Comparison of ENCODE assay signal across 8 mouse cellular contexts in the genomic region with DNA sequence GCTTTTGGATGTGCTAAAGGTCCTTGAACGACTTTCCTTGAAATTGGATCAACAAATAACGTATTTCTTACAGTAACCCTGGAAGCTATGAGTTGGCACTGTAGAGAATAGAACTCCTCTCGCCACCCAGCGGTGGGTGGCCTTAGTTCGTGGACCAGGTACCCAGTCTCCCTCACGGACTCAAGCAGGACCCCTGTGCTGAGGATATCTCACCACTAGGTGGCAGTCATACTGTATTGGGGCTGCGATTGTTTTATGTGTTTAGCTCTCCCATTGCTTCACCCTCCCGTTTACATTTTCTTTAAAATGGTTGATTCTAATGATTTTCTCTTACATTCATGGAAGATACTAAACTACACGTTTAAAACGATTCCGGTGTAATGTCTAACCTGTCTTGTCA. TPM values are rescaled to one million over a fixed set of nuclear protein-coding genes. Genes with fewer than 3 reads are reported as not detected.
DNase-seq lines count a peak whose midpoint lies in the region; ATAC-seq and TF ChIP-seq lines count a peak whose summit lies in the region.

No protein-coding gene starts in this region.

- no peaks in the 10 kb centered on the region for H3K9me3 ChIP-seq in embryonic facial prominence, embryonic 13.5 days
- no peaks in the 10 kb centered on the region for H3K9me3 ChIP-seq in limb, embryonic 12.5 days
- H3K9me3 ChIP-seq in midbrain, embryonic 16.5 days (replicated peaks; ENCODE audit: control insufficient read depth, low read length, poor library complexity, severe bottlenecking), result no peaks in the 10 kb centered on the region

- no peak for TF ChIP-seq POLR2A in heart, adult 2 months (IDR thresholded peaks at IDR 0.05; ENCODE audit: insufficient read depth, low read depth, low read length)

- TF ChIP-seq CTCF in heart, adult 2 months (IDR thresholded peaks at IDR 0.05), result no peak; the same call in none of the 2 replicates

- intact Hi-C loops in heart, adult 2 months (cut with DNase I), result loop anchor here (1.0 to 5.0 kb wide), 6 partner anchors 54 to 214 kb away; partner anchors contain the start of genes 1110002E22Rik, Gm5105 and Lamtor3

- H3K79me2 ChIP-seq in heart, adult 2 months (replicated peaks; ENCODE audit: control insufficient read depth, insufficient read depth, low read length), result no peaks in the 10 kb centered on the region

- peak; percentile 70; the same call in 1 of the 2 replicates for ATAC-seq in embryonic facial prominence, embryonic 13.5 days (ENCODE audit: insufficient number of reproducible peaks, insufficient read depth, low FRiP score, low TSS enrichment, low read depth)
- peak; percentile 86 for ATAC-seq in limb, embryonic 12.5 days (ENCODE audit: insufficient number of reproducible peaks, insufficient read depth, low FRiP score, low TSS enrichment, low read depth)
- peak; percentile 66 for ATAC-seq in midbrain, embryonic 16.5 days

- peak; percentile 91 for TF ChIP-seq EP300 in heart, adult 2 months (IDR thresholded peaks at IDR 0.05; ENCODE audit: insufficient read depth, low read depth, low read length)

- H3K4me1 ChIP-seq in embryonic facial prominence, embryonic 13.5 days, result 0 out of 2 replicates have a peak, but pooled peaks cover 2% of the 10 kb centered on the region
- H3K4me1 ChIP-seq in heart, adult 2 months (ENCODE audit: control insufficient read depth, insufficient read depth, low read length), result no peaks in the 10 kb centered on the region
- H3K4me1 ChIP-seq in limb, embryonic 12.5 days (replicated peaks), result 0 out of 2 replicates have a peak, but pooled peaks cover 3% of the 10 kb centered on the region
- H3K4me1 ChIP-seq in midbrain, embryonic 16.5 days (ENCODE audit: control insufficient read depth, insufficient read depth, low read length), result peaks cover 2% of the 10 kb centered on the region; the same call in 1 of the 2 replicates

- H3K36me3 ChIP-seq in embryonic facial prominence, embryonic 13.5 days, result no peaks in the 10 kb centered on the region
- H3K36me3 ChIP-seq in heart, adult 2 months (ENCODE audit: control insufficient read depth, insufficient read depth, low read length), result no peaks in the 10 kb centered on the region
- no peaks in the 10 kb centered on the region for H3K36me3 ChIP-seq in limb, embryonic 12.5 days
- H3K36me3 ChIP-seq in midbrain, embryonic 16.5 days (ENCODE audit: control insufficient read depth, insufficient read depth, low read length), result no peaks in the 10 kb centered on the region

- H3K4me3 ChIP-seq in embryonic facial prominence, embryonic 13.5 days, result no peak overlapping the region
- H3K4me3 ChIP-seq in heart, adult 2 months, result no peak overlapping the region
- no peak overlapping the region for H3K4me3 ChIP-seq in limb, embryonic 12.5 days (replicated peaks)
- H3K4me3 ChIP-seq in midbrain, embryonic 16.5 days (ENCODE audit: low read depth, low read length), result no peak overlapping the region

- peak; percentile 70 for DNase-seq in 3134 (ENCODE audit: extremely low read depth, insufficient read length, low spot score)
- DNase-seq in adrenal gland, postnatal 14 days, result peak; percentile 92
- DNase-seq in heart, adult 2 months, result peak; percentile 79 to 85
- DNase-seq in kidney, adult 8-10 months, result peak; percentile 80 to 90
- DNase-seq in spleen, postnatal 14 days (ENCODE audit: low spot score in 2 of 2), result peak; percentile 69 to 85

- H3K27ac ChIP-seq in embryonic facial prominence, embryonic 13.5 days, result no peak overlapping the region
- no peak overlapping the region for H3K27ac ChIP-seq in heart, adult 2 months
- no peak overlapping the region for H3K27ac ChIP-seq in limb, embryonic 12.5 days
- no peak overlapping the region for H3K27ac ChIP-seq in midbrain, embryonic 16.5 days (ENCODE audit: low read length)

- H3K9ac ChIP-seq in embryonic facial prominence, embryonic 13.5 days, result no peak overlapping the region
- no peak overlapping the region for H3K9ac ChIP-seq in heart, adult 2 months (ENCODE audit: low read depth, low read length)
- no peak overlapping the region for H3K9ac ChIP-seq in limb, embryonic 12.5 days (replicated peaks)
- no peak overlapping the region for H3K9ac ChIP-seq in midbrain, embryonic 16.5 days (ENCODE audit: low read depth, low read length)

- H3K27me3 ChIP-seq in embryonic facial prominence, embryonic 13.5 days, result no peaks in the 10 kb centered on the region
- H3K27me3 ChIP-seq in heart, adult 2 months (ENCODE audit: control insufficient read depth, insufficient read depth, low read length), result no peaks in the 10 kb centered on the region
- no peaks in the 10 kb centered on the region for H3K27me3 ChIP-seq in limb, embryonic 12.5 days
- H3K27me3 ChIP-seq in midbrain, embryonic 16.5 days (ENCODE audit: control insufficient read depth, insufficient read depth, low read depth, low read length), result no peaks in the 10 kb centered on the region

- WGBS in embryonic facial prominence, embryonic 13.5 days, result 11% methylated on average over 11 of the region's 11 CpGs
- WGBS in heart, adult 2 months, result 8% methylated on average over 11 of the region's 11 CpGs
- 18% methylated on average over 11 of the region's 11 CpGs for WGBS in limb, embryonic 12.5 days
- 17% methylated on average over 11 of the region's 11 CpGs for WGBS in midbrain, embryonic 16.5 days

- H3K4me2 ChIP-seq in embryonic facial prominence, embryonic 13.5 days, result no peak overlapping the region
- H3K4me2 ChIP-seq in limb, embryonic 12.5 days, result no peak overlapping the region
- no peak overlapping the region for H3K4me2 ChIP-seq in midbrain, embryonic 16.5 days (ENCODE audit: low read length)

RNA-seq across cellular contexts. Expression of gene Dapp1, which starts 9.8 kb away (rescaled TPM):
- 4.9 and 10.1 TPM in 2 replicates for total RNA-seq in adrenal gland, postnatal 14 days (2021)
- polyA plus RNA-seq in embryonic facial prominence, embryonic 13.5 days (2015; fragmentation: Nextera tagmentation; extraction: Ambion mirVana), result 5.9 and 6.8 TPM in 2 replicates
- total RNA-seq in heart, adult 2 months (2021), result 1 to 10 TPM; 5.0 to 6.9 TPM
- polyA plus RNA-seq in heart, adult 2 months (2012; rRNA removed), result 4.0 and 5.2 TPM in 2 replicates
- 2.9 and 3.3 TPM in 2 replicates for polyA plus RNA-seq in limb, embryonic 12.5 days (2016; fragmentation: Nextera tagmentation; extraction: Ambion mirVana)
- 1.5 and 2.7 TPM in 2 replicates for polyA plus RNA-seq in midbrain, embryonic 16.5 days (2015; fragmentation: Nextera tagmentation; extraction: Ambion mirVana)
